Mouse (Mus musculus): ENCODE measurements around the gene Mob3c.

DNA sequence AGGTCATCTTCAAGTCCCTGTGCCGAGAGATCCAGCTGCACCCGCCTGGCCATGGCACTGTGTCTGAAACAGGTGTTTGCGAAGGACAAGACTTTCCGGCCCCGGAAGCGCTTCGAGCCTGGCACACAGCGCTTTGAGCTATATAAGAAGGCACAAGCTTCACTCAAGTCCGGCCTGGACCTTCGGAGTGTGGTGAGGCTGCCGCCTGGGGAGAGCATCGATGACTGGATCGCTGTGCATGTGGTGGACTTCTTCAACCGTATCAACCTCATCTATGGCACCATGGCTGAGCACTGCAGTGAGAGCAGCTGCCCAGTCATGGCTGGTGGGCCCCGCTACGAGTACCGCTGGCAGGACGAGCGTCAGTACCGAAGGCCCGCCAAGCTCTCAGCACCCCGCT is 3.3 kb downstream of the Mob3c start:
- TF ChIP-seq HCFC1 (IDR thresholded peaks at IDR 0.05; ENCODE audit: borderline replicate concordance, insufficient read depth, low read length) (no peak), ZC3H11A (IDR thresholded peaks at IDR 0.05; ENCODE audit: borderline replicate concordance, low read depth, low read length) (no peak), ZNF384 (IDR thresholded peaks at IDR 0.05; ENCODE audit: low read depth, low read length) (no peak), CHD2 (IDR thresholded peaks at IDR 0.05; ENCODE audit: low read depth, low read length) (no peak)
